ENCODE assay signal across 27 mouse cellular contexts in genomic region chr6:36978176-36978575, GRCm38 (mm10).
DNase-seq lines count a peak whose midpoint lies in the region; ATAC-seq and TF ChIP-seq lines count a peak whose summit lies in the region.
"Had no signal": no experiment of that assay in that cellular context is flagged by ENCODE, and none has a peak within 500 bp of the region (broad histone marks: within the 10 kb centered on the region; RNA-seq: fewer than 3 reads in every experiment).

No protein-coding gene starts in this region.

- no peak overlapping the region for H3K4me3 ChIP-seq in embryonic facial prominence, embryonic 14.5 days (ENCODE audit: low read depth, low read length)
- H3K4me3 ChIP-seq in embryonic facial prominence, embryonic 10.5 days, result no peak overlapping the region
- no peak overlapping the region for H3K4me3 ChIP-seq in kidney, adult 2 months (ENCODE audit: insufficient read depth, low read depth, low read length)
- H3K4me3 ChIP-seq: embryonic facial prominence, embryonic 13.5 days; gastrocnemius, adult 2 months; heart, adult 2 months; hindbrain, embryonic 13.5 days had no signal

- no peaks in the 10 kb centered on the region for H3K9me3 ChIP-seq in embryonic facial prominence, embryonic 14.5 days (ENCODE audit: control insufficient read depth, low read length)
- no peaks in the 10 kb centered on the region for H3K9me3 ChIP-seq in embryonic facial prominence, embryonic 10.5 days
- H3K9me3 ChIP-seq: embryonic facial prominence, embryonic 13.5 days had no signal

- H3K4me2 ChIP-seq in embryonic facial prominence, embryonic 14.5 days (ENCODE audit: low read depth, low read length), result no peak overlapping the region
- H3K4me2 ChIP-seq: embryonic facial prominence, embryonic 13.5 days; heart, embryonic 11.5 days; hindbrain, embryonic 13.5 days had no signal

- no peaks in the 10 kb centered on the region for H3K36me3 ChIP-seq in embryonic facial prominence, embryonic 14.5 days (ENCODE audit: control insufficient read depth, insufficient read depth, low read length)
- H3K36me3 ChIP-seq in embryonic facial prominence, embryonic 10.5 days (replicated peaks), result no peaks in the 10 kb centered on the region
- H3K36me3 ChIP-seq in kidney, adult 2 months (ENCODE audit: control insufficient read depth, insufficient read depth, low read length), result no peaks in the 10 kb centered on the region
- H3K36me3 ChIP-seq: embryonic facial prominence, embryonic 13.5 days had no signal

- 0 out of 2 replicates have a peak, but pooled peaks cover 3% of the 10 kb centered on the region for H3K4me1 ChIP-seq in embryonic facial prominence, embryonic 14.5 days (ENCODE audit: control insufficient read depth, insufficient read depth, low read length)
- H3K4me1 ChIP-seq in embryonic facial prominence, embryonic 10.5 days, result no peaks in the 10 kb centered on the region
- no peaks in the 10 kb centered on the region for H3K4me1 ChIP-seq in kidney, adult 2 months (ENCODE audit: control insufficient read depth, insufficient read depth, low read length)
- H3K4me1 ChIP-seq: embryonic facial prominence, embryonic 13.5 days; hindbrain, embryonic 13.5 days had no signal

- no peaks in the 10 kb centered on the region for H3K27me3 ChIP-seq in embryonic facial prominence, embryonic 14.5 days (replicated peaks; ENCODE audit: control insufficient read depth, insufficient read depth, low read length)
- no peaks in the 10 kb centered on the region for H3K27me3 ChIP-seq in embryonic facial prominence, embryonic 10.5 days (replicated peaks; ENCODE audit: low read depth, poor library complexity, severe bottlenecking)
- H3K27me3 ChIP-seq in kidney, adult 2 months (replicated peaks; ENCODE audit: control insufficient read depth, insufficient read depth, low read length), result no peaks in the 10 kb centered on the region
- H3K27me3 ChIP-seq: embryonic facial prominence, embryonic 13.5 days; hindbrain, embryonic 13.5 days had no signal

- no peak overlapping the region for H3K9ac ChIP-seq in embryonic facial prominence, embryonic 14.5 days (ENCODE audit: low read depth, low read length)
- H3K9ac ChIP-seq: embryonic facial prominence, embryonic 13.5 days; forebrain, postnatal 0 days; hindbrain, embryonic 13.5 days had no signal

- TF ChIP-seq POLR2A in kidney, adult 2 months (IDR thresholded peaks at IDR 0.05; ENCODE audit: low read depth, low read length), result no peak

- H3K27ac ChIP-seq in embryonic facial prominence, embryonic 14.5 days (replicated peaks; ENCODE audit: low read depth, low read length), result no peak overlapping the region
- H3K27ac ChIP-seq in embryonic facial prominence, embryonic 10.5 days (replicated peaks), result no peak overlapping the region
- no peak overlapping the region for H3K27ac ChIP-seq in kidney, adult 2 months (ENCODE audit: insufficient read depth, low read depth, low read length)
- H3K27ac ChIP-seq: embryonic facial prominence, embryonic 13.5 days; gastrocnemius, adult 2 months; heart, adult 2 months; hindbrain, embryonic 13.5 days had no signal

- peak; percentile 67 for DNase-seq in embryonic facial prominence, embryonic 14.5 days (ENCODE audit: low spot score)
- DNase-seq in embryonic facial prominence, embryonic 10.5 days (ENCODE audit: low spot score), result no peak
- peak; percentile 18 for DNase-seq in kidney, adult 2 months
- DNase-seq in kidney, postnatal 14 days, result no peak
- DNase-seq in 3T3-L1 (ENCODE audit: low read depth, low spot score), result peak; percentile 22
- DNase-seq in adipocyte (ENCODE audit: low spot score), result peak; percentile 80
- no peak for DNase-seq in right cerebral cortex, postnatal 14 days
- DNase-seq in gastrocnemius, postnatal 10 days, result no peak
- DNase-seq: adrenal gland, adult 2 months; adrenal gland, postnatal 14 days; B cell, adult 2 months; cerebellum, adult 11 months; cerebellum, adult 2 months; cerebellum, adult 9-11 months; cerebellum, postnatal 25 days; forebrain, postnatal 0 days; gastrocnemius, adult 2 months; gastrocnemius, postnatal 25 days; heart, adult 2 months had no signal

- WGBS in embryonic facial prominence, embryonic 14.5 days, result 90% methylated on average over 1 of the region's 1 CpGs
- 92% methylated on average over 1 of the region's 1 CpGs for WGBS in embryonic facial prominence, embryonic 10.5 days
- 67% methylated on average over 1 of the region's 1 CpGs for WGBS in kidney, adult 2 months

- no peak for TF ChIP-seq CTCF in kidney, adult 2 months (conservative IDR thresholded peaks at IDR 0.05; ENCODE audit: insufficient read depth, insufficient read length, low read depth, low read length)

- ATAC-seq in embryonic facial prominence, embryonic 14.5 days (ENCODE audit: low read depth), result no peak
- ATAC-seq: forebrain, embryonic 14.5 days; forebrain, postnatal 0 days; hindbrain, embryonic 16.5 days; inflammation-experienced regulatory T-cells, adult 6 months; intestine, embryonic 16.5 days; Patski had no signal

Comparison
In these comparisons a context has a peak if more than half of its experiments do, and no peak if none do; other contexts are left out.
1. DNase-seq: peak in embryonic facial prominence, embryonic 14.5 days (single experiment), kidney, adult 2 months (single experiment), 3T3-L1 (single experiment) and adipocyte (single experiment); none in embryonic facial prominence, embryonic 10.5 days (single experiment), kidney, postnatal 14 days (single experiment), right cerebral cortex, postnatal 14 days (single experiment) and gastrocnemius, postnatal 10 days (single experiment).